Mouse (Mus musculus): Measurements from ENCODE around the gene Fxyd1. TPM values are rescaled to one million over a fixed set of nuclear protein-coding genes. Genes with fewer than 3 reads are reported as not detected.

Gene Fxyd1
- polyA plus RNA-seq, 1 experiment from 2014 or later = 78.9 TPM

- Histone ChIP-seq H3K27ac (ENCODE audit: low read depth, low read length) (no peak overlapping the region), H3K4me2 (replicated peaks; ENCODE audit: low read depth) (no peak overlapping the region), H3K36me3 (ENCODE audit: control insufficient read depth, insufficient read depth) (no peaks in the 10 kb centered on the region), H3K4me3 (ENCODE audit: low read depth, low read length) (no peak overlapping the region), H3K27me3 (replicated peaks; ENCODE audit: control insufficient read depth, insufficient read depth, low read length) (no peaks in the 10 kb centered on the region), H3K9me3 (ENCODE audit: control insufficient read depth) (no peaks in the 10 kb centered on the region), H3K9ac (ENCODE audit: low read depth, low read length) (no peak overlapping the region), H3K4me1 (replicated peaks; ENCODE audit: control insufficient read depth, insufficient read depth, low read length) (no peaks in the 10 kb centered on the region; the same call in 1 of the 2 replicates)
- WGBS = 49% methylated on average over 7 of the region's 7 CpGs
- no peak for ATAC-seq
- no peak for TF ChIP-seq CTCF (IDR thresholded peaks at IDR 0.05; ENCODE audit: low read depth)
These were observed 17.2 kb upstream of the Fxyd1 start for GRCm38 (mm10) chr7:31074061-31074712.

DNA sequence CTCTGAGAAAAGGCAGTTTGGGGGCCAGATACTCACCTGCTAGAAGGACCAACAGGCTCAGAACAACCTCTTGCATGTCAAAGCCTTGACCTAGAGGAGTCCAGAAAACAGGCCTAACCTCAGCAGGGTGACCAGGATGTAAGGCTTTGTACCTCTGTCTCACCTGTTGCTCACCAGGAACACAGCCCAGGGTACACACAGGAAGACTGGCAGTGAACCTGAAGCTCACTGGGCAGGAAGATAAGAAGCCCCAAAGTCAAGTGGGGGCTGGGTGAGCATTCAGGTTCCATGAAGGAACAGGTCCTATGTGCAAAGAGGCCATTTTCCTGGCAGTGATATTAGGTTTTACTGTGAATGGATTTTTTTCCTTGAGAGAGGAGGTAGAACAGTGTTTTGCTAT lies 16.5 kb upstream of the Fxyd1 start:
- Histone ChIP-seq H3K27ac (ENCODE audit: low read depth, low read length) (no peak overlapping the region), H3K4me2 (replicated peaks; ENCODE audit: low read depth) (no peak overlapping the region), H3K27me3 (replicated peaks; ENCODE audit: control insufficient read depth, insufficient read depth, low read length) (no peaks in the 10 kb centered on the region), H3K9me3 (ENCODE audit: control insufficient read depth) (no peaks in the 10 kb centered on the region), H3K9ac (ENCODE audit: low read depth, low read length) (no peak overlapping the region), H3K36me3 (ENCODE audit: control insufficient read depth, insufficient read depth) (no peaks in the 10 kb centered on the region), H3K4me3 (ENCODE audit: low read depth, low read length) (no peak overlapping the region), H3K4me1 (replicated peaks; ENCODE audit: control insufficient read depth, insufficient read depth, low read length) (no peaks in the 10 kb centered on the region; the same call in 1 of the 2 replicates)
- no peak for ATAC-seq
- TF ChIP-seq CTCF (IDR thresholded peaks at IDR 0.05; ENCODE audit: low read depth) = no peak

DNA sequence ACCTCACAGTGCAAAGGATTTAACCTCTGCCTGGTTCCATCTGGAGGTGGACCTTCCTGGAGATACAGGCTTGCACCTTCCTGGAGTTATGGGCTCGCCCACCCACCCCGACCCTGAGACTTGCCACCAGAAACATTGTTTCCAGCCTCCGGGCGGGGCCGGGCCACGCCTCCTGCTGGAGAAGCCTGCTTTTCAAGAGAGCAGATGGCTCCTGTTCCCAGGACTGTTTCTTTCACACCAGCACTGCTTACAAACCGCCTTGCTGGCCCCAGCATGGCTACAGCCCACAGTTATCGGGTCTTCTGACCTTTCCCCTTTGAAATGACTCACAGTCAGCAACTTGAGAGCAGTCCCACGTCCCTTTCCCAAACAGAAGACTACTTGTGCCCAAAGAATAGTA lies 15.3 kb upstream of the Fxyd1 start:
- Histone ChIP-seq H3K36me3 (ENCODE audit: control insufficient read depth, insufficient read depth) (no peaks in the 10 kb centered on the region), H3K4me2 (replicated peaks; ENCODE audit: low read depth) (no peak overlapping the region), H3K27ac (ENCODE audit: low read depth, low read length) (no peak overlapping the region), H3K9ac (ENCODE audit: low read depth, low read length) (no peak overlapping the region), H3K4me1 (replicated peaks; ENCODE audit: control insufficient read depth, insufficient read depth, low read length) (no peaks in the 10 kb centered on the region; the same call in 1 of the 2 replicates), H3K4me3 (ENCODE audit: low read depth, low read length) (no peak overlapping the region), H3K27me3 (replicated peaks; ENCODE audit: control insufficient read depth, insufficient read depth, low read length) (no peaks in the 10 kb centered on the region), H3K9me3 (ENCODE audit: control insufficient read depth) (no peaks in the 10 kb centered on the region)
- TF ChIP-seq CTCF (IDR thresholded peaks at IDR 0.05; ENCODE audit: low read depth) = 0 out of 2 replicates have a peak, but pooled peaks have one; percentile 4
- 15% methylated on average over 9 of the region's 9 CpGs for WGBS
- 0 out of 2 replicates have a peak, but pooled peaks have one; percentile 14 for ATAC-seq

GRCm38 (mm10) chr7:31070324-31070723 lies 13.3 kb upstream of the Fxyd1 start:
- no peaks in the 10 kb centered on the region for H3K27me3 ChIP-seq (replicated peaks; ENCODE audit: control insufficient read depth, insufficient read depth, low read length)
- no peak for TF ChIP-seq CTCF (IDR thresholded peaks at IDR 0.05; ENCODE audit: low read depth)
- no peaks in the 10 kb centered on the region for H3K36me3 ChIP-seq (ENCODE audit: control insufficient read depth, insufficient read depth)

DNA sequence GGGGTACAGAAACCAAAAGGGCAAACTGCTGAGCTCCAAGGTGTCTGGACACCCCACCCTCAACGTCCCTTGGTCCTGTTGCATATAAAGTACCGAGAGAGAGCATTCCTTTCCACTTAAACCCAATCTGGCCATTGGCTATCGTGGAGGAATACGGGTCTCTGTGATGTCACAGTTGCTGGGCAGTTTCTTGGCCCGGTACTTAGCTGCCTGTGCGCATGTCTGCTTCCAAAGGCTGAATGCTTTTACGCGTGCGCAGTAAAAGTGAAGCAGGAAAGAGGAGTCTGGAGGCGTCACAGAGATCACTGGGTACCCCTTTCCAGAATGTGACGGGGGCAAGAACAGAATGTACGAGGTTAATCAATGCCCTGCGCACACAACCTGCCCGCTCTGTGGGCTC lies 12.5 kb upstream of the Fxyd1 start:
- no peak overlapping the region for H3K4me3 ChIP-seq (ENCODE audit: low read depth, low read length)
- no peak for TF ChIP-seq CTCF (IDR thresholded peaks at IDR 0.05; ENCODE audit: low read depth)
- H3K9ac ChIP-seq (ENCODE audit: low read depth, low read length) = no peak overlapping the region
- H3K27me3 ChIP-seq (replicated peaks; ENCODE audit: control insufficient read depth, insufficient read depth, low read length) = no peaks in the 10 kb centered on the region
- H3K4me1 ChIP-seq (replicated peaks; ENCODE audit: control insufficient read depth, insufficient read depth, low read length) = no peaks in the 10 kb centered on the region; the same call in 1 of the 2 replicates
- no peaks in the 10 kb centered on the region for H3K9me3 ChIP-seq (ENCODE audit: control insufficient read depth)
- ATAC-seq = no peak
- 87% methylated on average over 14 of the region's 14 CpGs for WGBS
- no peak overlapping the region for H3K4me2 ChIP-seq (replicated peaks; ENCODE audit: low read depth)
- no peak overlapping the region for H3K27ac ChIP-seq (ENCODE audit: low read depth, low read length)
- H3K36me3 ChIP-seq (ENCODE audit: control insufficient read depth, insufficient read depth) = no peaks in the 10 kb centered on the region

More at GRCm38 (mm10) chr7:31070324-31070723, 13.3 kb upstream of the Fxyd1 start:
- H3K9me3 ChIP-seq (ENCODE audit: control insufficient read depth) = no peaks in the 10 kb centered on the region
- no peaks in the 10 kb centered on the region; the same call in 1 of the 2 replicates for H3K4me1 ChIP-seq (replicated peaks; ENCODE audit: control insufficient read depth, insufficient read depth, low read length)
- no peak overlapping the region for H3K27ac ChIP-seq (ENCODE audit: low read depth, low read length)
- whole genome bisulfite sequencing = 85% methylated on average over 6 of the region's 6 CpGs
- H3K4me2 ChIP-seq (replicated peaks; ENCODE audit: low read depth) = no peak overlapping the region
- ATAC-seq = no peak
- no peak overlapping the region for H3K9ac ChIP-seq (ENCODE audit: low read depth, low read length)
- no peak overlapping the region for H3K4me3 ChIP-seq (ENCODE audit: low read depth, low read length)

GRCm38 (mm10) chr7:31067836-31068235 lies 10.8 kb upstream of the Fxyd1 start:
- ATAC-seq = no peak
- H3K27me3 ChIP-seq (replicated peaks; ENCODE audit: control insufficient read depth, insufficient read depth, low read length) = no peaks in the 10 kb centered on the region
- no peak overlapping the region for H3K4me3 ChIP-seq (ENCODE audit: low read depth, low read length)
- 41% methylated on average over 5 of the region's 5 CpGs for WGBS
- no peak overlapping the region for H3K4me2 ChIP-seq (replicated peaks; ENCODE audit: low read depth)
- no peak overlapping the region for H3K9ac ChIP-seq (ENCODE audit: low read depth, low read length)
- TF ChIP-seq CTCF (IDR thresholded peaks at IDR 0.05; ENCODE audit: low read depth) = no peak
- H3K27ac ChIP-seq (ENCODE audit: low read depth, low read length) = no peak overlapping the region
- H3K36me3 ChIP-seq (ENCODE audit: control insufficient read depth, insufficient read depth) = no peaks in the 10 kb centered on the region
- no peaks in the 10 kb centered on the region for H3K9me3 ChIP-seq (ENCODE audit: control insufficient read depth)
- H3K4me1 ChIP-seq (replicated peaks; ENCODE audit: control insufficient read depth, insufficient read depth, low read length) = no peaks in the 10 kb centered on the region; the same call in 1 of the 2 replicates
